Mouse (Mus musculus): Measurements from ENCODE around the gene Ism2. TPM values are rescaled to one million over a fixed set of nuclear protein-coding genes. Genes with fewer than 3 reads are reported as not detected.
"Not testable (repeated sequence)": the region's sequence is repeated elsewhere in the genome, so short reads cannot be mapped to it uniquely, and the experiment has no call there.

Ism2 gene
- polyA plus RNA-seq, 1 experiment from 2014 or later = 0.84 TPM

- no peak overlapping the region for H3K27ac ChIP-seq
- peaks cover 24% of the 10 kb centered on the region for H3K4me1 ChIP-seq
- no peaks in the 10 kb centered on the region for H3K27me3 ChIP-seq (ENCODE audit: insufficient read depth, poor library complexity, severe bottlenecking)
- no peaks in the 10 kb centered on the region for H3K9me3 ChIP-seq
- 65% methylated on average over 7 of the region's 7 CpGs for WGBS
- DNase-seq (ENCODE audit: low spot score) = no peak
- H3K4me3 ChIP-seq = no peak overlapping the region
- H3K36me3 ChIP-seq = no peaks in the 10 kb centered on the region
Measured at GRCm38 (mm10) chr12:87283706-87284105, 15.8 kb downstream of the Ism2 start.

GRCm38 (mm10) chr12:87282743-87283142 lies 16.8 kb downstream of the Ism2 start:
- no peaks in the 10 kb centered on the region for H3K27me3 ChIP-seq (ENCODE audit: insufficient read depth, poor library complexity, severe bottlenecking)
- no peak overlapping the region for H3K4me3 ChIP-seq
- DNase-seq (ENCODE audit: low spot score) = no peak
- H3K9me3 ChIP-seq = no peaks in the 10 kb centered on the region
- 88% methylated on average over 4 of the region's 4 CpGs for WGBS
- H3K4me1 ChIP-seq = peaks cover 33% of the 10 kb centered on the region
- no peaks in the 10 kb centered on the region for H3K36me3 ChIP-seq
- H3K27ac ChIP-seq = no peak overlapping the region

DNA sequence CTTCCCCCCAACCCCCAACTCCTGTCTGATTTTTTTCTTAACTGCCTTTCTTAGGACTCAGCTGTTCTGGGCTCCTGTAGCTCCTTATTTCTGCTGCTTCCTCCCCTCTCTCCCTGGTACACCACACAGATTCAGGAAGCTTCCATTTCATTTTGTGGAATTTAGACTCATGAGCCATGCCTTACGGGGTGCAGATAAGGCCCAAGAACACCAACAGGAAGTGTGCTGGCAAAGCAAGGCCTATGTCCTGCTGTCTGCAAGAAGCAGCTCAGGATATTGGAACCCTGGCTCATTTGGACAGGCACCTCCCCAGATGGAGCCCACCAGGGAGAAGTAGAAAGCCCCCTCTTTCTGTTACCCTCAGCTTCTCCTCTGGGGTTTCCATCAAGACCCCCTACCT lies 17.7 kb downstream of the Ism2 start:
- H3K9me3 ChIP-seq = no peaks in the 10 kb centered on the region
- H3K27me3 ChIP-seq (ENCODE audit: insufficient read depth, poor library complexity, severe bottlenecking) = no peaks in the 10 kb centered on the region
- peak overlapping the region; percentile 57; the same call in 1 of the 2 replicates for H3K27ac ChIP-seq
- no peak for DNase-seq (ENCODE audit: low spot score)
- H3K4me3 ChIP-seq = no peak overlapping the region
- 63% methylated on average over 1 of the region's 1 CpGs for WGBS
- peaks cover 36% of the 10 kb centered on the region for H3K4me1 ChIP-seq
- peaks cover 6% of the 10 kb centered on the region for H3K36me3 ChIP-seq

GRCm38 (mm10) chr12:87279879-87280278 lies 19.6 kb downstream of the Ism2 start:
- H3K4me1 ChIP-seq = peaks cover 36% of the 10 kb centered on the region
- no peak overlapping the region for H3K4me3 ChIP-seq
- peak overlapping the region; percentile 80 for H3K27ac ChIP-seq
- DNase-seq (ENCODE audit: low spot score) = no peak
- no peaks in the 10 kb centered on the region for H3K9me3 ChIP-seq
- 40% methylated on average over 14 of the region's 14 CpGs for WGBS
- H3K36me3 ChIP-seq = peaks cover 25% of the 10 kb centered on the region
- no peaks in the 10 kb centered on the region for H3K27me3 ChIP-seq (ENCODE audit: insufficient read depth, poor library complexity, severe bottlenecking)

DNA sequence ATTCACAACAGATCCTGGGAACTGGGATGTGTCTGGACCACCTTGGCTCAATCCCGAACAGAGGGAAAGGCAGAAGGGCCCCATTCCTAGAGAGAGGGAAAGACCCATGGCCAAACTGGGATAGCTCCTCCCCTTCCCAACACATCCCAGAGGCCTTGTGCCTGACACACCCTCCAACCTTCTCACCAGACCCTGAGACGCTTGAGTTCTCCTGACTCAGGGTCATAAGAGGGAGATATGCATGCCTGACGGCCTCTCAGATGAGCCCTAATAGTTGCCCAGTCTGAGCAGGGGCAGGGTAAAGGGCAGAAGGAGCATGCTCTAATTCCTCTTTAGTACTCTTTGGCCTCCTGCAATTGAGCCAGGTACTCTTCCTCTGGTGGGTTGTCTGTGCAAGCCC lies 20.2 kb downstream of the Ism2 start:
- H3K4me3 ChIP-seq = no peak overlapping the region
- H3K9me3 ChIP-seq = no peaks in the 10 kb centered on the region
- peaks cover 30% of the 10 kb centered on the region for H3K36me3 ChIP-seq
- peak overlapping the region; percentile 80 for H3K27ac ChIP-seq
- 40% methylated on average over 3 of the region's 3 CpGs for WGBS
- no peaks in the 10 kb centered on the region for H3K27me3 ChIP-seq (ENCODE audit: insufficient read depth, poor library complexity, severe bottlenecking)
- DNase-seq (ENCODE audit: low spot score) = no peak
- H3K4me1 ChIP-seq = peaks cover 36% of the 10 kb centered on the region

DNA sequence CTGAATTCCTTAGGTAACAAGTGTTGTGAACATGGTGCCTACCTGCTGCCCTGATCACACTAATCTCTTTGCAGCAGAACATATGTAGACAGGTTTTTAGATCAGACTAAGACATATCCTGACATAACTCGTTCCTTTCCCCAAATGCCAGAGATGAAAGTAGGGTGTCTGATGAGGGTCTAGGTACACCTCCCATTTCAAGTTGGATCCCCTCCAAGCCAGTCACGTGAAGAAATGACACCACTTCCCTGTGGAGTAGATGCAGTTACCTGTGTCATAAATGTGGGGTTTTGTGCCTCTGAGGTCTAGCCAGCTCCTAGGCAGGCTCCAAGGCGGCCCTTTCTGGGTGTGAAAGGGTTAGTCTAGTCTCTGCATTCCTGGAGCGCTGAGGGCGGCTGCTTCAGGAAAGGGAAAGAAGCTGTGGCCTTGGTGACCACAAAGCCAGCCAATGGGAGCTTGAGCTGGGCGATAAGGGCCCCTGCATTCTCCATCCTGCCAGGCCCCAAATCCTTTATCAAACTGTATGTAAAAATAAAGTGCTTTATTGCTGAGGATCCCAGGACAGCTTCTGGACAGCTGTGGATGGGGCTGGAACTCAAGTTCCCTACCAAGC lies 21.3 kb downstream of the Ism2 start:
- Histone ChIP-seq H3K27me3 (ENCODE audit: insufficient read depth, poor library complexity, severe bottlenecking) (no peaks in the 10 kb centered on the region), H3K9me3 (no peaks in the 10 kb centered on the region), H3K27ac (peak overlapping the region; percentile 80), H3K4me3 (peak overlapping the region; percentile 24), H3K36me3 (peaks cover 40% of the 10 kb centered on the region), H3K4me1 (peaks cover 36% of the 10 kb centered on the region)
- 13% methylated on average over 6 of the region's 6 CpGs for WGBS
- peak; percentile 93 for DNase-seq (ENCODE audit: low spot score)

- not testable (repeated sequence) for H3K4me3 ChIP-seq; H3K27me3 ChIP-seq (ENCODE audit: insufficient read depth, poor library complexity, severe bottlenecking); DNase-seq (ENCODE audit: low spot score); H3K9me3 ChIP-seq
- WGBS = 83% methylated on average over 4 of the region's 4 CpGs
- H3K36me3 ChIP-seq = peaks cover 50% of the 10 kb centered on the region
- H3K27ac ChIP-seq = 0 out of 2 replicates have a peak overlapping the region, but pooled peaks have one; percentile 11
- peaks cover 33% of the 10 kb centered on the region for H3K4me1 ChIP-seq
Measured at GRCm38 (mm10) chr12:87277251-87277650, 22.3 kb downstream of the Ism2 start.

DNA sequence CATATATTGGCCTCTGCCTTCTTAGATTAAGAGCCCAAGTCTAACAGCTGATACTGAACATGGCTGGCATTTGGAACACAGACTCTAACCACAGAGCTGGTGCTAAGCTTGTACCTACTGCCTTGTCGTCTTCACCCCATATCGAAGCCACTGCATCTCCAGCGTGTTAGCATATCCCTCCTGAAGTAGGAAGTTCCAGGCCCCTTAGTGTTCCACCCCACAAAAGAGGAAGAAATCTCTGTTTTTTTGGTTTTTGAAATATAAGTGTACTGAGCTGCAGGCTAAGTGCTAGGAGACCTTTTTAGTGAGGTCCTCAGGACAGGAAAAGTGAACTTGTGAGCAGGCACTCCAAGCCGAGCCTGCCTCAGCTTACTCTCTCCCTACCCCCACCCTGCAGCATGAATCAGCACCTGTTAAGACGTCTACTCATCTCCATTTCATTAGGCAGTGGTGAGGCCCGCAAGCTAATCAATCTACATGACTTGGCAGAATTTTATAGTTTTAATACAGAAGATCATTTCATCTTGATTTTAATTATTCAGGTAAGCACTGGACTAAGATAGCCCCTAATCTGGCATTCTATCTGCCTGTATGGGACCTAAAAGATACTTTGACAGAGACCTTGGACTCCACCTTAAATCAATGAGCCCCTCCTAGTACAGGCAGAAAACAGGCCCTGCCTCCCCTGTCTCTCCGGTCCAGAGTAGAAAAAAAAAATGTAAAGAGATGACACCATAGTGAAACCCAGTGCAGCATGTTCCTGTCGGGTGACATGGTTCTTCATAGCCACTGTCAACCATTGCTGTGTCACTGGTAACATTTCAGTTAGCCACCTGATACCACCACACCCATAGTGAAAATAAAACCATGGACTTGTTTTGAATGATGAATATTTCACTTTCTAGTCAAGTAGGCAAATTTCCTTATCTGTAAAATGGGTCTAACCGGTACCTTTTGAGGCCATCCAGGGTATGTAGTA lies 24.4 kb downstream of the Ism2 start:
- Histone ChIP-seq H3K36me3 (peaks cover 70% of the 10 kb centered on the region), H3K4me1 (peaks cover 26% of the 10 kb centered on the region), H3K27ac (no peak overlapping the region), H3K9me3 (no peaks in the 10 kb centered on the region), H3K4me3 (no peak overlapping the region), H3K27me3 (ENCODE audit: insufficient read depth, poor library complexity, severe bottlenecking) (no peaks in the 10 kb centered on the region)
- no peak for DNase-seq (ENCODE audit: low spot score)
- 84% methylated on average over 9 of the region's 9 CpGs for WGBS

GRCm38 (mm10) chr12:87267682-87268081 lies 31.8 kb downstream of the Ism2 start:
- 28% methylated on average over 4 of the region's 4 CpGs for WGBS
- H3K4me3 ChIP-seq = peak overlapping the region; percentile 80
- H3K27me3 ChIP-seq (ENCODE audit: insufficient read depth, poor library complexity, severe bottlenecking) = no peaks in the 10 kb centered on the region
- H3K4me1 ChIP-seq = peaks cover 14% of the 10 kb centered on the region
- DNase-seq (ENCODE audit: low spot score) = no peak
- H3K36me3 ChIP-seq = peaks cover 57% of the 10 kb centered on the region
- H3K9me3 ChIP-seq = no peaks in the 10 kb centered on the region
- H3K27ac ChIP-seq = peak overlapping the region; percentile 63; the same call in 1 of the 2 replicates

GRCm38 (mm10) chr12:87266827-87267603 lies 32.5 kb downstream of the Ism2 start:
- Histone ChIP-seq H3K36me3 (peaks cover 56% of the 10 kb centered on the region), H3K27ac (peak overlapping the region; percentile 94), H3K4me1 (peaks cover 14% of the 10 kb centered on the region), H3K4me3 (peak overlapping the region; percentile 80), H3K27me3 (ENCODE audit: insufficient read depth, poor library complexity, severe bottlenecking) (no peaks in the 10 kb centered on the region), H3K9me3 (no peaks in the 10 kb centered on the region)
- no peak for DNase-seq (ENCODE audit: low spot score)
- WGBS = 0% methylated on average over 31 of the region's 31 CpGs

GRCm38 (mm10) chr12:87266108-87266826 lies 33.2 kb downstream of the Ism2 start, which contains the start of the genes Vipas39 and Ahsa1:
TSS of gene Vipas39 (minus strand) at chr12:87266256.
TSS of gene Ahsa1 (plus strand) at chr12:87266479.
- peaks cover 57% of the 10 kb centered on the region for H3K36me3 ChIP-seq
- peaks cover 14% of the 10 kb centered on the region for H3K4me1 ChIP-seq
- WGBS = under 1% methylated on average over 31 of the region's 31 CpGs
- H3K4me3 ChIP-seq = peak within 1 kb of the TSS; percentile 80
- peak; percentile 97 for DNase-seq (ENCODE audit: low spot score)
- peak within 1 kb of the TSS; percentile 94 for H3K27ac ChIP-seq
- no peaks in the 10 kb centered on the region for H3K9me3 ChIP-seq
- H3K27me3 ChIP-seq (ENCODE audit: insufficient read depth, poor library complexity, severe bottlenecking) = no peaks in the 10 kb centered on the region

DNA sequence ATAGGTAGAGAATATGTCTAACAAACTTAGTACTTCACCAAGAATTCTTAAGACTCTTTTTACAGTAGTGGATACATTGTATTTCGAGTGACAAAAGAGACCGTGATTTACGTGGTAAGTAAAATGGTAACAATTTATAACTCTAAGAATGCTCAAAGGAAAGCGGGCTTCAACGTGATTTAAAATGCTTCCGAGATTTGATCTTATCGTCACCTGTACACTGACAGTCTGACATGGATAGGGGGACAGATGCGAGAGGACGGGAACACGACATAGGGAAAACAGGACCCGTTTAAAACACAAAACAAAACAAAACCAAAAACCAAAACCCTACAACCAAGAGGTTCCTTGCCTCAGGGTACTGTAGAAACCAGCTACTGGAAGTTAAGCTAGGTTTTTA lies 34.1 kb downstream of the Ism2 start:
- H3K36me3 ChIP-seq = peaks cover 57% of the 10 kb centered on the region
- H3K4me1 ChIP-seq = peaks cover 14% of the 10 kb centered on the region
- no peaks in the 10 kb centered on the region for H3K9me3 ChIP-seq
- H3K4me3 ChIP-seq = peak overlapping the region; percentile 80
- H3K27me3 ChIP-seq (ENCODE audit: insufficient read depth, poor library complexity, severe bottlenecking) = no peaks in the 10 kb centered on the region
- no peak for DNase-seq (ENCODE audit: low spot score)
- H3K27ac ChIP-seq = peak overlapping the region; percentile 94
- 25% methylated on average over 11 of the region's 11 CpGs for WGBS
